Mouse (Mus musculus) midbrain, embryonic 14.5 days (tissue): ENCODE data around the gene Nyap1. TPM values are rescaled to one million over a fixed set of nuclear protein-coding genes. Genes with fewer than 3 reads are reported as not detected.

Experiments
- ATAC-seq: fragments of 200-750 bp; cut with Nextera tagmentation; 2 replicates; pipeline ENCODE4 v1.8.0; 2017; ENCODE audit warnings: moderate number of reproducible peaks, moderate library complexity; ENCODE audit not compliant: low FRiP score, low TSS enrichment
- DNase-seq: peaks from one replicate; pipeline ENCODE4 v3.0.0-alpha.2; 2015
- H3K27ac ChIP-seq: fragments of 300-500 bp; sonication (generic); replicated peaks from 2 replicates; pipeline ENCODE4 v1.5.1; 2014; ENCODE audit warnings: mild to moderate bottlenecking, low read depth, low read length, moderate library complexity
- H3K27me3 ChIP-seq: fragments of 300-500 bp; sonication (generic); 2 replicates; pipeline ENCODE4 v1.6.1; 2014; ENCODE audit warnings: low read length, control low read depth, mixed read lengths; ENCODE audit not compliant: control insufficient read depth, insufficient read depth
- H3K36me3 ChIP-seq: fragments of 300-500 bp; sonication (generic); 2 replicates; pipeline ENCODE4 v1.6.1; 2014; ENCODE audit warnings: low read length, control low read depth; ENCODE audit not compliant: control insufficient read depth, insufficient read depth
- H3K4me1 ChIP-seq: fragments of 300-500 bp; sonication (generic); 2 replicates; pipeline ENCODE4 v1.6.1; 2014; ENCODE audit warnings: mild to moderate bottlenecking, antibody characterized with exemption, low read length, control low read depth; ENCODE audit not compliant: control insufficient read depth, insufficient read depth
- H3K4me2 ChIP-seq: fragments of 300-500 bp; sonication (generic); 2 replicates; pipeline ENCODE4 v1.6.1; 2014; ENCODE audit warnings: mild to moderate bottlenecking, low read length, moderate library complexity
- H3K4me3 ChIP-seq: fragments of 300-500 bp; sonication (generic); replicated peaks from 2 replicates; pipeline ENCODE4 v1.5.1; 2014; ENCODE audit warnings: low read depth, low read length
- H3K9ac ChIP-seq: fragments of 300-500 bp; sonication (generic); replicated peaks from 2 replicates; pipeline ENCODE4 v1.6.1; 2014; ENCODE audit warnings: mild to moderate bottlenecking, low read length, moderate library complexity
- H3K9me3 ChIP-seq: fragments of 300-500 bp; sonication (generic); 2 replicates; pipeline ENCODE4 v1.6.1; 2016; ENCODE audit warnings: low read length, control low read depth, mixed read lengths; ENCODE audit not compliant: control insufficient read depth
- WGBS: fragments of 180-500 bp; shearing (Covaris S2); extraction: QIAGEN DNeasy Blood & Tissue Kit; methylation state at CpG from one replicate; pipeline ENCODE4 v1.1.7; 2014; 5-methylcytosine and 5-hydroxymethylcytosine counted together
- polyA plus RNA-seq: library from polyadenylated mRNA; unstranded; fragments of >200 nt; fragmentation: Nextera tagmentation; extraction: Ambion mirVana; gene quantifications from 2 replicates; pipeline ENCODE4 v1.2.1, GENCODE M21; 2014

Gene Nyap1
- polyA plus RNA-seq, 1 experiment from 2014 or later: 16.2 TPM

DNA sequence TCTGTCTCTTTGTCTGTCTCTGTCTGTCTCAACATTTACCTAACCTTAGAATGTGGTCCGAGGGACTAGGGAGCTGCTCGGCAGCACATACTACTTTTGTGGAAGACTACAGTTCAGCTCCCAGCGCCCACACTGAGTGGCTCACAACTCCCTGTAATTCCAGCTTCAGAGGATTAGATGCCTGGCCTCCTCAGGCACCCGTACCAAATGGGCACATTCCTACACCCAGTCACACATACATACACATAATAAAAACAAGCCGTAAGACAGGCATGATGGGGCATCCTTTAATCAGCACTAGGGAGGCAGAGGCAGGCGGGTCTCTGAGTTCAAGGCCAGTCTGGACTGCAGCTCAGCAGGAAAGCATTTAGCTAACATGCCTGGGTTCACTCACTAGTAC, 1.4 kb upstream of the Nyap1 start:
- H3K36me3 ChIP-seq: peaks cover 5% of the 10 kb centered on the region
- DNase-seq: no peak
- no peaks in the 10 kb centered on the region for H3K9me3 ChIP-seq
- no peak overlapping the region for H3K4me3 ChIP-seq
- ATAC-seq: no peak
- no peaks in the 10 kb centered on the region for H3K27me3 ChIP-seq
- H3K4me1 ChIP-seq: peaks cover 28% of the 10 kb centered on the region
- 90% methylated on average over 6 of the region's 6 CpGs for WGBS
- H3K27ac ChIP-seq: no peak overlapping the region
- H3K9ac ChIP-seq: no peak overlapping the region
- H3K4me2 ChIP-seq: no peak overlapping the region

DNA sequence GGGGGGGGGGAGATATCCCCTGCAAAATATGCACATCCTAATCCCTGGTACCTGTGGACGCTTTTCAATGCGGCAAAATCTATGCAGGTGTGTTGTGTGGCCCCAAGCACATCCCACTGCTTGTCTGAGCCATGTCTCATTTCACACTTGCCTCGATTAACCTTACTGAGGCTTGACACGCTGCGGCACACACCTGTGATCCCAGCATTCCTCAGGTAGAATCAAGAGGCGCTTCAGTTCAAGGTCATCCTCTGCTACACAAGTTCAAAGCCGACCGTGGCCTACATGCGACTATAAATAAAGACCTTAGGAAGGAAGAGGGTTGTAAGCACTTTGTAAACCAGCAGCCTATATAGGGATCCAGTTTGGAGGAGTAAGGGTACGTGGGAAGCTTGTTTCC, 641 bp upstream of the Nyap1 start:
- 69% methylated on average over 10 of the region's 10 CpGs for WGBS
- H3K4me1 ChIP-seq: peaks cover 27% of the 10 kb centered on the region
- DNase-seq: no peak

DNA sequence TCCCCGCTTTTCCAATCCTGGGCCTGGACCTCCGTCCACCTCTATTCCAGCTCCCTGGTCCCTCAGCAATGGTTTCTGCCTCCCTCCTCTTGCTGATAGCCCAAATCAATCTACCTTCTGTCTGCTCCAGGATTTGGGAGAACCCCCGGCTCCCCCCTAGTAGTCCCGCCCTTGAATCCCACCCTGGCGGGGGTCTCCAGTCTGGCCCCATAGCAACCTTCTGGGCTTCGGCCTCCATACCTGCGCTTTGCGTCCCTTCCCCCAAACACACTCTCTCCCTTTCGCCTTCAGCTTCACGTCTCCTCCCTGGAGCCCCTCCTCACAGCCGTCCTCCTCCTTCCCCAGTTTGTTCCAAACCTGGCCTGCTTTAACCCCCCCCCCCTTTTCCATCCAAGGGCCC, 901 bp downstream of the Nyap1 start:
- Histone ChIP-seq H3K4me3 (peak overlapping the region; percentile 75), H3K4me2 (peak overlapping the region; percentile 93), H3K4me1 (peaks cover 26% of the 10 kb centered on the region), H3K9me3 (no peaks in the 10 kb centered on the region), H3K9ac (peak overlapping the region; percentile 90), H3K36me3 (peaks cover 25% of the 10 kb centered on the region), H3K27ac (peak overlapping the region; percentile 87), H3K27me3 (no peaks in the 10 kb centered on the region)
- peak; percentile 11 for ATAC-seq
- WGBS: 2% methylated on average over 11 of the region's 11 CpGs
- peak; percentile 57 for DNase-seq

More for the DNA sequence above, 641 bp upstream of the Nyap1 start:
- no peak for ATAC-seq
- Histone ChIP-seq H3K27ac (no peak overlapping the region), H3K4me3 (peak overlapping the region; percentile 75; the same call in 1 of the 2 replicates), H3K4me2 (peak overlapping the region; percentile 93), H3K36me3 (peaks cover 11% of the 10 kb centered on the region), H3K27me3 (no peaks in the 10 kb centered on the region), H3K9me3 (no peaks in the 10 kb centered on the region), H3K9ac (peak overlapping the region; percentile 90; the same call in 1 of the 2 replicates)

DNA sequence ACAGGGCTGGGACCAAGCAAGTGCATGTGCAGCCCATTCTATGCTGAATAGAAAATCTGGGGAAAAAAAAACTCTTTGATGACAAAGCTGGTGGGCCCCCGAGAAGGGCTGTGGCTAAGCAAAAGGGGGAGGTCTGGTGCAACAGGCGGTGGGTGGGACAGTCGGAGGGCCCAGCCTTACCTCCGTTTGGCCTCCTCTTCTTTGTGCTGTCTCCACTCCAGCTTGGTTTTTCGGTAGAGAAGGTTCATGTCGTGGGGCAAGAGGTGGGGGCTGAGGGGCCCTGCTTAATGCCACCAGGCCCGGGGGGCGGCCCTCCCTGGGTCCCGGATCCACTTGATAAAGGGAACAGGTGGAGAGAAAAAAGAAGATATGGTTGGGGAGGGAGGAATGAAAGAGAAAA, 1.9 kb downstream of the Nyap1 start:
- Histone ChIP-seq H3K9me3 (no peaks in the 10 kb centered on the region), H3K4me2 (peak overlapping the region; percentile 93), H3K27me3 (no peaks in the 10 kb centered on the region), H3K27ac (peak overlapping the region; percentile 87), H3K4me1 (peaks cover 37% of the 10 kb centered on the region), H3K36me3 (peaks cover 33% of the 10 kb centered on the region), H3K4me3 (peak overlapping the region; percentile 75), H3K9ac (peak overlapping the region; percentile 90)
- ATAC-seq (no peak), DNase-seq (no peak)
- WGBS: 13% methylated on average over 9 of the region's 9 CpGs

DNA sequence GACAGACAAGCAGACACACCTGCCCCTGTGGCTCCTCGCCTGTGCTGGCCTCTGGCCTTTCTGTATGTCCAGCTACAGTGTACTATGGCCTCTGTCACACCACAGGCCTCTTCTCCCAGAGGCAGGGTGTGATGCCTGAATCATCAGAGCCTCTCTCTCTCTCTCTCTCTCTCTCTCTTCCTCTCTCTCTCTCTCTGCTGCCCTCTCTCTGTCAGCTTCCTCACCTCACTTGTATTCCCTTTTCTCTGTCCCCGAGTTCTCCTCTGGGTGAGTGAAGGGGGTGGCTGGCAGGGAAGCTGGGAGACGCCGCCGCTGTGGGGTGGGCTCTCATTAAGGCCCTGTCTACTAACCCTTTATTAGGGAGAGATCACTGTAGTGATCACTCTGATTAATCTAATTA, 2.9 kb downstream of the Nyap1 start:
- no peaks in the 10 kb centered on the region for H3K9me3 ChIP-seq
- H3K27me3 ChIP-seq: no peaks in the 10 kb centered on the region
- DNase-seq (peak; percentile 73), ATAC-seq (no peak)
- peak overlapping the region; percentile 75 for H3K4me3 ChIP-seq
- peak overlapping the region; percentile 87 for H3K27ac ChIP-seq
- WGBS: 29% methylated on average over 5 of the region's 5 CpGs
- H3K4me2 ChIP-seq: peak overlapping the region; percentile 93
- H3K9ac ChIP-seq: peak overlapping the region; percentile 90; the same call in 1 of the 2 replicates
- peaks cover 35% of the 10 kb centered on the region for H3K36me3 ChIP-seq
- peaks cover 43% of the 10 kb centered on the region for H3K4me1 ChIP-seq

DNA sequence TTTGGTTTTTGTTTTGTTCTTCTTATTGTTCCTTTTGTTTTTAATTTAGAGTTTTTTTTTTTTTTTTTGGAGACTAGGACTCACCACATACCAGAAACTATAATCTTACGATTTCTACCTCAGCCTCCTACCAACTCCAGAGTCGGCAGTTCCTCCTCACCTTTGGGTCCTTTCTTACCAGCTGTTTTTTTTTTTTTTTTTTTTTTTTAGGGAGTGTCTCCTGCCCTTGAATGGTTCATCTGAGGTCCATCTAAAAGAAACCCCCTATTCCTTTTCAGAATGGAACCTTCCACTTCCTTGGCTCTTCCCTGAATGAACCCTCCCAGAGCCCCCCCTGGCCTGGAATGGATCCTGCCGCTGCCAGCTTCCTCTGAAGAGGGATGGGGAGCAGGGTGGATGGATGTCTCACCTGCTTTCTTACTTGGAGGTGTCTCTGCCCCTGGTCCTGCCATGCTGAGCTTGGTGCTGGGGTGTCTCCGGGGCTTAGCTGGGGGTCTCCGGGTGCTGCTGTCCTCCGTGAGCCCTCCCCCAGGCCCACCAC, 3.9 kb downstream of the Nyap1 start:
- Histone ChIP-seq H3K36me3 (peaks cover 44% of the 10 kb centered on the region), H3K9me3 (no peaks in the 10 kb centered on the region), H3K4me3 (0 out of 2 replicates have a peak overlapping the region, but pooled peaks have one; percentile 7), H3K4me1 (peaks cover 51% of the 10 kb centered on the region), H3K27me3 (no peaks in the 10 kb centered on the region), H3K9ac (peak overlapping the region; percentile 90; the same call in 1 of the 2 replicates), H3K4me2 (peak overlapping the region; percentile 93), H3K27ac (peak overlapping the region; percentile 87)
- DNase-seq (peak; percentile 71), ATAC-seq (no peak)
- WGBS: 80% methylated on average over 6 of the region's 6 CpGs

DNA sequence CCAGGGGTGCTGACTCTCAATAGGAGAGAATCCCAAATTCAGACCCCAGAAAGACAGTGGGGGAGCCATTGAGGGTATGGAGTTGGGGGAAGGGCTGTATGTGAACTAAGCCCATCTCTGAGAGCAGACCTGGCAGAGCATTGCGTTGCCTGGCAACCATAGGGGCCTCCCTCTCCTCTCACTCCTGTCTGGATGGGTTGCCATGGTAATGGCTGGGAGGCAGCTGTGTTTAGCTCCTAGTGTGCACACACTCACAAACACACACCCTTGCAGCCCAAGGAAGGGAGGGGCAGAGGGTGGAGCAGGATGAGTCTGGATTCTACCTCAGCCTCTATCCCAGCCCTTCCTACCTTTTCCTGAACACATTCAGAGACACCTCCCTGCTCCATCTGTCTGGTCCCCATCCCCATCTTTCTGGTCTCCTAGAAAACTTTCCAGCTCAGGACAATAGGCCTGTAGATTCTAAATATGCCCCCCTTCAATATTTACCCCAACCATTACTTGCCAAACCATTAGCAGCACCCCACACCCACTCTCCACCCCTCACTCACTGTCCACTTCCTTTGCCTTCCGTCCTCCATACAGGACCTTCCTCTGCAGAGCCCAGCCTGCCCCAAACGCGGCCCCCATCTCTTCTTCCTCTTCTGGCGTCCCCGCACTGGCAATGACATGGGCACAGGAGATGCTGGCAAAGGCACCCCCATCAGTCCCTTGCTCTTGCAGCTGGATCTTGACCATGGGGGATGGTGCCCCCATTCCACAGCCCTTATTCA, 6.9 kb downstream of the Nyap1 start:
- ATAC-seq: peak; percentile 96
- peak overlapping the region; percentile 50 for H3K9ac ChIP-seq
- DNase-seq: peak; percentile 98
- H3K36me3 ChIP-seq: peaks cover 64% of the 10 kb centered on the region
- no peaks in the 10 kb centered on the region for H3K27me3 ChIP-seq
- 32% methylated on average over 6 of the region's 6 CpGs for WGBS
- peak overlapping the region; percentile 71 for H3K4me2 ChIP-seq
- peaks cover 52% of the 10 kb centered on the region for H3K4me1 ChIP-seq
- H3K9me3 ChIP-seq: no peaks in the 10 kb centered on the region
- peak overlapping the region; percentile 33 for H3K4me3 ChIP-seq
- H3K27ac ChIP-seq: peak overlapping the region; percentile 99

DNA sequence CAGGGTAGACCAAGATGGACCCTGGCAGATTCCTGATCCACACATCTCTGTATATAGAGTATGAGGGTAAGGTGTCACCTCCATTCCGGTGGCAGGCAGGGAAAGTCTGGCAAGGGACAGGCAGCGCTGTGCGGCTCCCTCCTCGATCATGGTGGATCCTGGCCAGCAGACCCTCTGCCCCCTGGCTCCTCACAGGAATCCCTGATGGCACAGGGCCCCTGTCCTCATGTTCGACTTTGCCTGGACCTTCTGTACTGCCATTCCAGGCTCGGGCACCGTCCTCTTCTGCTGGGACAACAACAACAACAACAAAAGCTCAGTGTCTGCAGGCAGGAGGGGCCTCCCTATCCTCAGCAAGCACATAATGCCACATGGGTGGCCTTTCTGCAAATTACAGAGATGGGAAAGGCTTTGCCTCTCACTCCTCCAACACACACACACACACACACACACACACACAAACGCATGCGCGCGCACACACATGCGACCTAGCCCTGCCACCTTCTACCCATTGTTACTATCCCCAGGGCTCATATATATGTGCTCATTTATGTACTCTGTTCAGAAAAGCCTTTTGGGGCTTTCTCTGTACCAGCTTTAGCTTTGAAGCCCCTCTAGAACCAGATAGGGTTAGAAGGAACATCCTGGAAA, 7.6 kb downstream of the Nyap1 start:
- Histone ChIP-seq H3K4me1 (peaks cover 44% of the 10 kb centered on the region), H3K4me3 (peak overlapping the region; percentile 33), H3K9me3 (no peaks in the 10 kb centered on the region), H3K9ac (peak overlapping the region; percentile 50), H3K27me3 (no peaks in the 10 kb centered on the region), H3K27ac (peak overlapping the region; percentile 99), H3K36me3 (peaks cover 67% of the 10 kb centered on the region), H3K4me2 (peak overlapping the region; percentile 71)
- ATAC-seq (peak; percentile 73), DNase-seq (peak; percentile 83)
- 9% methylated on average over 12 of the region's 12 CpGs for WGBS
